Comparison of ENCODE assay signal across 8 mouse cellular contexts in genomic region chr8:122568109-122568504, GRCm38 (mm10). TPM values are rescaled to one million over a fixed set of nuclear protein-coding genes. Genes with fewer than 3 reads are reported as not detected.
DNase-seq lines count a peak whose midpoint lies in the region; ATAC-seq and TF ChIP-seq lines count a peak whose summit lies in the region.

No protein-coding gene starts in this region.

- H3K27ac ChIP-seq in kidney, postnatal 0 days, result peak overlapping the region; percentile 92
- peak overlapping the region; percentile 59 for H3K27ac ChIP-seq in brown adipose tissue, adult 24 weeks (replicated peaks; ENCODE audit: low read depth, low read length)
- peak overlapping the region; percentile 88 for H3K27ac ChIP-seq in intestine, embryonic 14.5 days (ENCODE audit: low read depth)
- peak overlapping the region; percentile 74 for H3K27ac ChIP-seq in neural tube, embryonic 13.5 days (replicated peaks)

- DNase-seq in kidney, postnatal 0 days (ENCODE audit: low spot score), result no peak
- no peak for DNase-seq in kidney, adult 11 months
- DNase-seq in intestine, embryonic 14.5 days (ENCODE audit: low spot score), result no peak
- no peak for DNase-seq in ovary, adult 18-20 months (ENCODE audit: low spot score)
- DNase-seq in kidney, postnatal 25 days, result no peak
- DNase-seq in cerebellum, postnatal 25 days, result no peak

- peak overlapping the region; percentile 92 for H3K4me2 ChIP-seq in kidney, postnatal 0 days (ENCODE audit: low read length)
- H3K4me2 ChIP-seq in intestine, embryonic 14.5 days (ENCODE audit: low read length), result peak overlapping the region; percentile 87
- H3K4me2 ChIP-seq in neural tube, embryonic 13.5 days, result peak overlapping the region; percentile 88

- WGBS in kidney, postnatal 0 days, result under 1% methylated on average over 34 of the region's 34 CpGs
- WGBS in intestine, embryonic 14.5 days, result under 1% methylated on average over 34 of the region's 34 CpGs
- under 1% methylated on average over 34 of the region's 34 CpGs for WGBS in neural tube, embryonic 13.5 days

- ATAC-seq in kidney, postnatal 0 days (replicated peaks; ENCODE audit: low FRiP score, low read depth), result peak; percentile 40
- no peak; the same call in 1 of the 2 replicates for ATAC-seq in intestine, embryonic 14.5 days (replicated peaks; ENCODE audit: low FRiP score, low TSS enrichment, low read depth)
- ATAC-seq in neural tube, embryonic 13.5 days (ENCODE audit: low read depth), result peak; percentile 63

- peak overlapping the region; percentile 74 for H3K4me3 ChIP-seq in kidney, postnatal 0 days (replicated peaks; ENCODE audit: low read depth, low read length)
- peak overlapping the region; percentile 82 for H3K4me3 ChIP-seq in brown adipose tissue, adult 24 weeks (ENCODE audit: insufficient read depth, low read depth, low read length)
- H3K4me3 ChIP-seq in intestine, embryonic 14.5 days (ENCODE audit: low read depth, low read length), result peak overlapping the region; percentile 97
- peak overlapping the region; percentile 73 for H3K4me3 ChIP-seq in neural tube, embryonic 13.5 days

- no peak for TF ChIP-seq CTCF in kidney, postnatal 0 days (IDR thresholded peaks at IDR 0.05; ENCODE audit: low read depth)

- H3K36me3 ChIP-seq in kidney, postnatal 0 days (ENCODE audit: insufficient read depth, low read length), result peaks cover 26% of the 10 kb centered on the region
- peaks cover 39% of the 10 kb centered on the region for H3K36me3 ChIP-seq in intestine, embryonic 14.5 days (ENCODE audit: control insufficient read depth, insufficient read depth, low read length)
- H3K36me3 ChIP-seq in neural tube, embryonic 13.5 days, result peaks cover 33% of the 10 kb centered on the region

- no peaks in the 10 kb centered on the region for H3K9me3 ChIP-seq in kidney, postnatal 0 days (replicated peaks; ENCODE audit: low read length)
- H3K9me3 ChIP-seq in intestine, embryonic 14.5 days (ENCODE audit: control insufficient read depth, low read length), result no peaks in the 10 kb centered on the region
- no peaks in the 10 kb centered on the region for H3K9me3 ChIP-seq in neural tube, embryonic 13.5 days

- H3K4me1 ChIP-seq in kidney, postnatal 0 days (replicated peaks; ENCODE audit: insufficient read depth, low read length), result peaks cover 16% of the 10 kb centered on the region
- peaks cover 5% of the 10 kb centered on the region for H3K4me1 ChIP-seq in brown adipose tissue, adult 24 weeks (ENCODE audit: control insufficient read depth, insufficient read depth, insufficient read length, low read length)
- peaks cover 18% of the 10 kb centered on the region for H3K4me1 ChIP-seq in intestine, embryonic 14.5 days (replicated peaks; ENCODE audit: control insufficient read depth, insufficient read depth, low read length)
- peaks cover 31% of the 10 kb centered on the region for H3K4me1 ChIP-seq in neural tube, embryonic 13.5 days (replicated peaks)

- H3K9ac ChIP-seq in kidney, postnatal 0 days (ENCODE audit: low read depth, low read length), result peak overlapping the region; percentile 86
- peak overlapping the region; percentile 97 for H3K9ac ChIP-seq in intestine, embryonic 14.5 days (ENCODE audit: low read length)
- peak overlapping the region; percentile 70 for H3K9ac ChIP-seq in neural tube, embryonic 13.5 days

- no peaks in the 10 kb centered on the region for H3K27me3 ChIP-seq in kidney, postnatal 0 days (ENCODE audit: insufficient read depth, low read length)
- no peaks in the 10 kb centered on the region for H3K27me3 ChIP-seq in intestine, embryonic 14.5 days (replicated peaks; ENCODE audit: control insufficient read depth, insufficient read depth, low read length)
- H3K27me3 ChIP-seq in neural tube, embryonic 13.5 days, result no peaks in the 10 kb centered on the region

RNA-seq across cellular contexts. Expression of gene Cdt1, which starts 0.3 kb away (rescaled TPM):
- 21.2 and 24.7 TPM in 2 replicates for polyA plus RNA-seq in kidney, postnatal 0 days (2015; fragmentation: Nextera tagmentation; extraction: Ambion mirVana)
- polyA plus RNA-seq in brown adipose tissue, adult 24 weeks (2012; ENCODE audit: insufficient read depth, insufficient read length, missing spikeins), result 0.48 and 0.58 TPM in 2 replicates
- polyA plus RNA-seq in intestine, embryonic 14.5 days (2014; fragmentation: Nextera tagmentation; extraction: Ambion mirVana), result 43.8 and 49.3 TPM in 2 replicates
- polyA plus RNA-seq in neural tube, embryonic 13.5 days (2015; fragmentation: Nextera tagmentation; extraction: Ambion mirVana), result 7.3 and 9.2 TPM in 2 replicates

RNA-seq across cellular contexts. Expression of gene Aprt, which starts 8.6 kb away (rescaled TPM):
- polyA plus RNA-seq in kidney, postnatal 0 days (2015; fragmentation: Nextera tagmentation; extraction: Ambion mirVana), result 354 and 392 TPM in 2 replicates
- polyA plus RNA-seq in brown adipose tissue, adult 24 weeks (2012; ENCODE audit: insufficient read depth, insufficient read length, missing spikeins), result 17.3 and 19.4 TPM in 2 replicates
- polyA plus RNA-seq in intestine, embryonic 14.5 days (2014; fragmentation: Nextera tagmentation; extraction: Ambion mirVana), result 580 and 583 TPM in 2 replicates
- polyA plus RNA-seq in neural tube, embryonic 13.5 days (2015; fragmentation: Nextera tagmentation; extraction: Ambion mirVana), result 133 and 161 TPM in 2 replicates

RNA-seq across cellular contexts. Expression of gene Piezo1, which starts 17.0 kb away (rescaled TPM):
- polyA plus RNA-seq in kidney, postnatal 0 days (2015; fragmentation: Nextera tagmentation; extraction: Ambion mirVana), result 12.5 and 14.9 TPM in 2 replicates
- polyA plus RNA-seq in brown adipose tissue, adult 24 weeks (2012; ENCODE audit: insufficient read depth, insufficient read length, missing spikeins), result 14.7 and 20.4 TPM in 2 replicates
- 17.9 and 21.6 TPM in 2 replicates for polyA plus RNA-seq in intestine, embryonic 14.5 days (2014; fragmentation: Nextera tagmentation; extraction: Ambion mirVana)
- 3.2 and 6.2 TPM in 2 replicates for polyA plus RNA-seq in neural tube, embryonic 13.5 days (2015; fragmentation: Nextera tagmentation; extraction: Ambion mirVana)

RNA-seq across cellular contexts. Expression of gene Galns, which starts 43.2 kb away (rescaled TPM):
- polyA plus RNA-seq in kidney, postnatal 0 days (2015; fragmentation: Nextera tagmentation; extraction: Ambion mirVana), result 19.4 and 23.3 TPM in 2 replicates
- polyA plus RNA-seq in brown adipose tissue, adult 24 weeks (2012; ENCODE audit: insufficient read depth, insufficient read length, missing spikeins), result 1.9 and 2.7 TPM in 2 replicates
- polyA plus RNA-seq in intestine, embryonic 14.5 days (2014; fragmentation: Nextera tagmentation; extraction: Ambion mirVana), result 12.2 and 13.8 TPM in 2 replicates
- polyA plus RNA-seq in neural tube, embryonic 13.5 days (2015; fragmentation: Nextera tagmentation; extraction: Ambion mirVana), result 5.5 and 6.5 TPM in 2 replicates

RNA-seq across cellular contexts. Expression of gene Trappc2l, which starts 43.3 kb away (rescaled TPM):
- polyA plus RNA-seq in kidney, postnatal 0 days (2015; fragmentation: Nextera tagmentation; extraction: Ambion mirVana), result 64.5 and 73.3 TPM in 2 replicates
- 81.0 and 89.0 TPM in 2 replicates for polyA plus RNA-seq in brown adipose tissue, adult 24 weeks (2012; ENCODE audit: insufficient read depth, insufficient read length, missing spikeins)
- 67.3 and 71.8 TPM in 2 replicates for polyA plus RNA-seq in intestine, embryonic 14.5 days (2014; fragmentation: Nextera tagmentation; extraction: Ambion mirVana)
- polyA plus RNA-seq in neural tube, embryonic 13.5 days (2015; fragmentation: Nextera tagmentation; extraction: Ambion mirVana), result 84.7 and 101 TPM in 2 replicates
